Mouse (Mus musculus) right cerebral cortex, adult 2 months (tissue): ENCODE results near the gene Creg1.

ENCODE experiments used
- DNase-seq, 2 experiments: peaks; one replicate each; pipeline ENCODE4 v3.0.0; 2021 to 2022; ENCODE audit warnings: low spot score in 2 of 2

The Creg1 gene

GRCm38 (mm10) chr1:165788511-165788910 lies 25.0 kb downstream of the Creg1 start, which contains the start of gene Cd247:
Cd247 (plus strand) TSS chr1:165788681.
- no peak for DNase-seq

- no peak for DNase-seq
Observed at GRCm38 (mm10) chr1:165789066-165789660, 25.6 kb downstream of the Creg1 start.

GRCm38 (mm10) chr1:165789963-165790362 lies 26.4 kb downstream of the Creg1 start:
- no peak for DNase-seq

GRCm38 (mm10) chr1:165790461-165791210 lies 27.1 kb downstream of the Creg1 start:
- DNase-seq: no peak

GRCm38 (mm10) chr1:165791411-165791810 lies 27.9 kb downstream of the Creg1 start:
- DNase-seq: no peak

- DNase-seq: no peak
Observed at GRCm38 (mm10) chr1:165801709-165802310, 38.3 kb downstream of the Creg1 start.

GRCm38 (mm10) chr1:165803107-165803506 lies 39.6 kb downstream of the Creg1 start:
- no peak for DNase-seq

- no peak for DNase-seq
Observed at GRCm38 (mm10) chr1:165804133-165804532, 40.6 kb downstream of the Creg1 start.

GRCm38 (mm10) chr1:165810633-165811032 lies 47.1 kb downstream of the Creg1 start:
- DNase-seq: no peak

- no peak for DNase-seq
Observed at GRCm38 (mm10) chr1:165811170-165811569, 47.6 kb downstream of the Creg1 start.

- DNase-seq: no peak
Observed at GRCm38 (mm10) chr1:165812775-165813174, 49.2 kb downstream of the Creg1 start.

GRCm38 (mm10) chr1:165814116-165814515 lies 50.6 kb downstream of the Creg1 start:
- no peak for DNase-seq

- no peak for DNase-seq
Observed at GRCm38 (mm10) chr1:165814521-165815278, 51.2 kb downstream of the Creg1 start.

GRCm38 (mm10) chr1:165816391-165816790 lies 52.8 kb downstream of the Creg1 start:
- no peak for DNase-seq

- no peak for DNase-seq
Observed at GRCm38 (mm10) chr1:165817264-165817663, 53.7 kb downstream of the Creg1 start.

- DNase-seq: no peak
Observed at GRCm38 (mm10) chr1:165818145-165818860, 54.8 kb downstream of the Creg1 start.

GRCm38 (mm10) chr1:165819147-165819546 lies 55.6 kb downstream of the Creg1 start:
- DNase-seq: no peak

- no peak for DNase-seq
Observed at GRCm38 (mm10) chr1:165822031-165822430, 58.5 kb downstream of the Creg1 start.
